Mouse (Mus musculus): ENCODE measurements around the gene Tmcc1.

Gene Tmcc1

DNA sequence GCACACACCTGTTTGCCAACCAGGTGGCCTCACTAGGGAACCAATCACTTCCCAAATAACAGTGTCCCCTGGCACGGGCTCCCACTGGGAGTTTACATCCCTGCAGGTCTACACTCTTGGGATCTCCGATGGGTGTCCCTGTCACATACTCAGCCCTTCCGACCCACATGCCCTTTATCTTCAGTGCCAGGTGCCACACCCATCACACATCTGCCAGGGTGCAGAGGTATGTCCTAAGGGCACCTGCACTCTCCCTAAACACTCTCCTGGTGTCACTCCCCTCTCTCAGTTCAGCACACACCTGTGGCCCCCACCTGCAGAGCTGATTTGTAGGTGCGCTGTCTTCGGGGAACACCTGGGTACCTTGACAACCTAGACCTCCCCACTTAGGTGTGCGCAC, 200.3 kb downstream of the Tmcc1 start:
- no peak for DNase-seq (ENCODE audit: low spot score)

DNA sequence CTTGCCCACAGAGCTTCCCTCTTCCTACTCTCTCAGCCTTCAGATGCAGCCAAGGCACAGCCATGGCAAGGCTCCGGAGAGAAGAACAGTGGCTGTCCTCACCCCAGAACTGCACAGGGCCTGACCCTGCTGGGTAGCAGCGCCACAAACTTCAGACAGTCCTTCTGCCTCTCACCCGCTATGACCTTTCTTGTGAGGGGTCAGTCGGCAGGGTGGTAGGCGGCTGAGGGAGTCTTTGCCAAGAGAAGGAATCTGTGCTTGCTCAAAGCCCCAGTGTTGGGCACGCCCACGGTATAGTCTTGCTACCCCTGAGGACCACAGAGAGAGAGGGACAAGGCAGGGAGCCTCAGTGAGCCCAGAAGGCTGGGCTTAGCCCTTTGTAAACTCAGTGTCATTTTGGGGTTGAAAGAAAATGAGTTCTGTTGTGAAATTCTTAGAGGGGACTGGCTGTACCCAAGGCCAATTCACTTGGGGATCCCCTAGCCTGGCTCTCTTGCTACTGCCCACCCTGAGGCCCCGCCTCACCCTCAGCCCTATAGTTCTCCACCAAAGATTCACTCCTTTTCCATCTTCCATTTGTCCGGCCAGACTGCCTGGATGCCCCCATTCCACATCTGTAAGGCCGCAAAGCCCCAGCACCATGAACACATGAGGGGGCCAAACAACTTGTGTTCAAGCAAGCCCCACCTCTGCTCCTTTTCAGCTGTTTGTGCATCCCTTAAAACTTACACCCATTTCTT, 201.2 kb downstream of the Tmcc1 start:
- DNase-seq (ENCODE audit: low spot score): no peak

DNA sequence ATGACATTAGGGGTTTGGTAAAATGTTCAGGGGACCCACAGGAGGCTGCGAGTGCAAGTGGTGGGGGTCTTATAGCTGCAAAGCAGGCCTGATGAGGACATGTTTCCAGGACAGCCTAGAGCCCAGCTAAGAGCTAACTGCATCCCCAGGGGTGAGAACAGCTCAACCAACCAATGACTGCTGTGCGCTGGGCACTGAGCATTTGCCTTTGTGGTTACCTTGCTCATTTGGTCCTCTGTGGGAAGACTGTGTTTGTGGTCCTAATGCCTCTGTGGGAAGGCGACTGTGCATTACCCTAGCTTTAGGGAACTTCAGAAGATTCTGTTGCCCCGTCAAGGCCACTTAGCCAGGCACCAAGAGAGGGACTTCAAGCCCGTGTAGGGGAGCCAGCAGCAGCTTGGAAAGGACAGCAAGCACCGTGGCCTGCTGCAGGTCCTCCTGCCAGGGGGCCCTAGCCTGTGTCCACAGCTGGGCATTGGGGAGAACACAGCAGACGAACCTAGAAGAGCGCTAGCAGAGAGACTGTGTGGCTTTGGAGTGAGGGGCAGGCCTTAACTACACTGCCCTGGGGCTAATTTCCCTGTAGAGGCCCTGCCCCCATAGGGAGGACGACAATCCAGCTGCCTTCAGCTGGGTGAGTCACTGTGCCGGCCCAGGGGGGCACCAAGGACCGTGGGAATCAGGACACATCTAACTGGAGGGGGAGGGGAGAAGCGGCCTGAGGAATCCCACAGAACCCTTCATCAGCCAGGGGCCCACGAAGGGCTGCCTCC, 202.0 kb downstream of the Tmcc1 start:
- no peak for DNase-seq (ENCODE audit: low spot score)

DNA sequence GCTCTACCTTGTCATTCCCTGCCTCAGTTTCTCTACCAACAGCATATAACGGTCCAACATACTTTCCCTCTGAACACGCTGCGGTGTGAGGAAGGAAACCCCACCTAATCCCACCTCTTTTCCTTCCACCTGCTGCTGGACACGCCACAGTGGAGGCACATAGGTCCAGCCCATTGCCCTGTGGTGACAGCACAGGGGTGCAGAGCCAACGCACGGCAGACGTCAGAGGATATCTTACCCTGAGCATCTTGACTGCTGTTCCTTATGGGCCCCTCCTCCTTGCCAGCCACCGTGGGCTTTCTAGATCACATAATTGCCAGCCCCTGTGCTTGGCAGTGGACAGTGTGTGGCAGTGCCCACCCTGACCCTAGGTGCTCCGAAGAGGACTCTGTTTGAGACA, 202.8 kb downstream of the Tmcc1 start:
- no peak for DNase-seq (ENCODE audit: low spot score)

DNA sequence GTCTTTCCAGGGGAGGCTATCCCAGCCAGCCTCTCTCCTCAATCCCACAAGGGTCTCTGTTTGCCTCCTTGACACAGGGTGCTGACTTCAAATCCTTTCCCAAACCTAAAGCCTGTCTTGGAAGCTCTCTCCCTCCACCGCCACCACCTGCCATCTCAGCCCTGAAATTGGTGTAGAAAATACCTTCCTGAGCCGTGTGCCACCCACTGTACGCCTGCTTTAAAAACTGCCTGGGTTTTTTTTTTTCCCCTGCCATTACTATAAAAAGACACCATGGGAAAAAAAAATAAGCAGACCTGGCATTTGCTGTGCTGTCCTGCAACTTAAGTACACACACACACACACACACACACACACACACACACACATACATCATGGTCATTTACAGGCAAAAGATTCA, 203.2 kb downstream of the Tmcc1 start:
- no peak for DNase-seq (ENCODE audit: low spot score)

DNA sequence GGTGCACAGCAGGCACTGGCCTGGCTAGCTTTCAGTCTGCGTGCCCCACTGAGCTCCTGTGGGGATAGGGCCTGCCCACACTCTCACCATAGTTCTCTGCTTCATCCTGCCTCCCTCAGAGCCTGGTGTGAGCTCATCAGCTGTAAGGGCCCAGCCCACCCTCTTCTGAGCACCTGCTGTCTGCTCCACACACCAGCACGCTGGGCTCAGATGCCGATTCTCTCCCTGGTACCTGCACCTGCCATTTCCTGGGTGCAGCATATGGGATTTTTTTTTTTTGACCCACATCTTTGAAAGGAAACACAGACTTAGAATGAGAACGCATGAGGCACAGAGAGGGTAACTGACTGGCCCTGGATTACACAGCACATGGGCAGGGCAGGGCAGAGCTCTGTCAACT, 203.7 kb downstream of the Tmcc1 start:
- DNase-seq (ENCODE audit: low spot score): no peak

DNA sequence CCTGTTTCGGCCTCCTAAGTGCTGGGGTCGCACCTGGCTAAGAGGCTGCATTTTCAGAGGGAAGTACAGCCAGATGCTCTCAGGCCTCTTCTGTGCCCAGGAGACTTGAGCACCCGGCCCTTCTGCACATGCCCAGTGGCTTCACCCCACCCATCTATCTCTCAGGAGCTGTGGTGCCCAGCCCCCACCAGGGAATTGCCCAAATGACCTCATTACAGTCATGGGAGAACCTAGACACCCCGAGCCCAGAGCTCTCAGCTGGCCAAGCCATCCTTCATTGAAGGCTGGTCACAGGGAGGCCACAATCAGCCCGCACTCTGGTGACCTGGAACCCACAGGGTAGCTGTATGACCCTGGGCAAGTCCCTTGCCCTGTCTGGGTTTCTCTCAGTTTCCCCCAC, 204.3 kb downstream of the Tmcc1 start:
- no peak for DNase-seq (ENCODE audit: low spot score)

DNA sequence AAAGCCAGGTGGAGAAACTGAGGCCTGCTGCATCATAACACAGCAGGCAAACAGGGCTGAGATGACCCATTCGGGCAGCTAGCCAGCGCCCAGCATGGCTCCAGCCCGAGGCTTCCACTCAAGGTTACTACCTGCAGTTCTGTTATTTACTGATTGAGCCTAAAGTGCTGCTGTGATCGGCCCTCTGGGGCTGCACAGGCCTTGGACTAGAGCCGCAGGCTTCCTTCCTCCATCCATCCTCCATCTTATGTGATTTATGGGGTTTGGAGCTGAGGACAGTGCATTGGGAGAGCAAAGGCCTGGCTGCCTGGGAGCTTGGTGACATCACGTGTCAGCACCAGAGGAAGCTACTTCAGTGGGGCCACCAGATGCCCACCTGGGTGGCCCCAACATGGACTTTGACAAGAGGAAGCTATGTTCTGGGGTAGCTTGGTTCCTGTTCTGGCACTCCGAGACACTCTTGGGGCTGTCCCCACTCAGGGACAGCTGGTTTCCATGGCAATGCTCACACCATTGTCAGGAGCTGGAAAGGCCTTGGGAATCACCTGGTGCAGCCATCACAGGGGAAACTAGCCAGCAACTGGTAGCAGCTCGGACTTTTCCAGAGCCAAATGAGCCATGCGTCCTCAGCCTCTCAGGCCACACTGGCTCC, 206.1 kb downstream of the Tmcc1 start:
- DNase-seq (ENCODE audit: low spot score): no peak

DNA sequence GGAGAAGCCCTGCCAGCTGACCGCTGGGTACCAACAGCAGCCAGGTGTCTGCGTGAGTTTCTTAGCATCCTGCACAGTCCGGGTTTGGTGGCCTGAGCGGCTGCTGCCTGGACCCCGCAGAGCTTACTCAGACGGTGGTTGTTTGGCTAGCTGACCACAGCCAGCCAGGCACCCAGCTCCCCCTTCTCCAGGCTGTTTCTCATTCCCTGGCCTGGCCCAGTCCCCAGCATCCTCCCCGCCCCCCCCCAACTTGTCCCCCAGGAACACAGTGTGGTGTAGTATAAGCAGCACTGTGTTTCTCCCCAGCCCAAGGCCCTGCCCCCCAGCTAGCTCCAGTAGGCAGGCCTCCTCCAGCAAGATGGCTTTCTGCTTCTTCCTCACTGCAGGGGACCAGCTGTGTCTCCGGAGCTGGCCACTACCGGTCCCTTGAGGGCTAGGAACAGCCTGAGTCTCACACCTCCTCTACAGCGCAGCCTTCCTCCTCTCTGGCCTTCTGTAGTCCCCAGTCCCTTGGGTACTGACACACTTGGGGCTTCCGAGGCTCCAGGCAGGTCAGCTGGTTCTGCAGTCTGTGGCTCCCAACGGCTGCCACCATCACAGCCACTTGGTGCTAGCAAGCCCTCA, 206.7 kb downstream of the Tmcc1 start:
- DNase-seq (ENCODE audit: low spot score): no peak

DNA sequence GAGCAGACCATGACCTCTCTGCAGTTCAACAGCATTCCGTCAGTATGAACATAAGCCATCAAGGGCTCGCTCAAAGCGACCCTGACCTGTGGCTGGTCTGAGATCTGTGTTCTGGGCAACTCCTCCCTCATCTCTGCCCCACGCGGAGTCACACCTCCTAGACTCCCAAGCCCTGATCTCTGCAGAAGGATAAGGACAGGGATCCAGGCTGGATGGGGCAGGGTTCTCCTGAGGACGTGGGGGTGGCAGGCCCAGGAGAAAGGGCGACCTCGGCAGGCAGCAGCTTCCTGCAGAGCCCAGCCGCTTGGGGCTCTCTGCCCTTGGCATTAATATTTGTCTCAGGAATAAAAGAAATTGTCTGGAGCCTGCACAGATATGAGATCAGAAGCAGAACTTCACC, 207.7 kb downstream of the Tmcc1 start:
- no peak for DNase-seq (ENCODE audit: low spot score)

DNA sequence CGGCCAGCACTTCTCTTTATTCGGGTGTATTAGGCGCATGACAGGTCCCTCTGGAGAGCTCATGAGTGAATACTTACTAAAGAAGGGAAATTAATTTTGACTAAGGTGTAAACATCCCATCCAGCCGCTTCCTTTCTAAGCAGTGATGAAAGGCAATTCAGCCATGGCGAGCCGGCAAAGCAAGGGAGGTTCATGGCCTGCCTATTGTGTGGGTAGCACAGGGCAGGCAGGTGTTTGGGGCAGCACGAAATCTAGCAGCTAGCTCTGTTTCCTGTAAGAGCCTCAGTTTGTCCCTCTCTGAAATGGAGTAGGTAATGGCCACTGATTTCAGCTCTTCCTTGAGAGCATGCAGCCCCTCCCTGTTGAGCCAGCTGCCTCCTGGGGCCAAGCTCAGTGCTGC, 208.7 kb downstream of the Tmcc1 start:
- no peak for DNase-seq (ENCODE audit: low spot score)

DNA sequence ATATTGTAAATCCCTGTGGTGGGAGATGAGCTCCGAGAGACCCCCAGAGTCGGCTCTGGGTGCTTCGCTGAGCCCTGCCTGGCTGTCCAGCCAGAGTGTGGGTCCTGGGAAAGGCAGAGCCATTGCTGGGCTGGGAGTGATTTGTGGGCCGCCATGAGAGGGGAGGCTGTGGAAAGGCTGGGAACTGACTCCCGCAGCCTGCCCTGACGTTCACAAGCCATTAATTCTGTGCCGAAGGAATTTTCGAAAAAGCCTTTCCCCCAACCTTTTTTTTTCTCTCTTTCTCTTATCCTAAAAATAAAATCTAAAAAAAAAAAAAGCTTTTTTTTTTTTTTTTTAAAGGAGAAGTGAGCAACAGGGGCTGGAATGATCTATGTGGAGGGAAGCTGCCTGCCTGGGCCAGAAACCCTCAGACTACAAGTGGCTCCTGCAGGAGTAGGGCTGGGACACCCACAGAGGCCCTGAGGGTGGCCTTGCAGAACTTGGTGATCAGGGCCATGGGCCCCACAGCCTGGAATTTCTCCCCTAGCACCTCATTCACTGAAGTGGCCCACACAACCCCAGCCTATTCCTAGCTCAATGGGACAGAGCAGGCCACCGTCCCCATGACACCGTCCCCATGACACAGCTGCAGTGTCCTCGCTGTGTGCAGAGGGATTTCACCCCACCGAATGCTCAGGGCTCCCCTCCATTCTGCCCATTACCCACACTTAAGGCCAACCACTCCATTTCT, 209.8 kb downstream of the Tmcc1 start:
- DNase-seq (ENCODE audit: low spot score): no peak

DNA sequence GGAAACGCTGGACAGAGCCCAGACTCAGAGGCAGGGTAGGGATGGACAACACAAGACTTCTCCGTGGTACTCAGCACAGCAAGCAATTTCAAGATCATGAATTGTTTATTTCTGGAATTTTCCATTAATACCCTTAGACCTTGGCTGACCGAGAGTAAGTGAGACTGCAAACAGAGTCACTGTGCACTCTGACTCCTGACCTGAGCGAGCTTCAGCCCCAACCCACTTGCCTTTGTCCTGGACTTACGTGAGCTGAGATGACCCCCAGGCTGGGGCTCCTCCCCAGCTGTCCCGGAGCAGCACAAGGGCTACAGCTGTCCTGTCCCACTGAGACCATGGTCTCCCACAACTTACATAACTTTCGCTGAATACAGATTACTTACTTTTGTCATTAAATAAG, 210.4 kb downstream of the Tmcc1 start:
- DNase-seq (ENCODE audit: low spot score): no peak

DNA sequence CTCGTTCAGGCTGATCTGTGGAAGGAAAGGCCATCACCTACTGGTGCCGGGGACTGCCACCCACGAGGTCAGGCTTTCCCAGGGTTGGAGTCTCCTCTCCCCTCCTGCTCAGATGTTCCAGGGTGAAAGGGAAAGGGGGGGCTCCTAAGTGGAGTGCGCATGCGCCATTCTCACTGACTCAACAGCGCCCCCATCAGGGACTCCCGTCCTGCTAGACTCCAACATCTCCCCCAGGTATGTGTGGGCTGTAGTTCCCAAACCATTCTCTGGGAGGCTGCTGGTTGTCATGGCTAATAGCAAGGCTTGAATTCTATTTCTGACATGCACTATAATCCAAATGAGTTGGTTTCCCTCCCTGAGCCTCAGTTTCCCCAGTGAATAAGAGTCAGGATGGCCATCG, 214.7 kb downstream of the Tmcc1 start:
- DNase-seq (ENCODE audit: low spot score): no peak

DNA sequence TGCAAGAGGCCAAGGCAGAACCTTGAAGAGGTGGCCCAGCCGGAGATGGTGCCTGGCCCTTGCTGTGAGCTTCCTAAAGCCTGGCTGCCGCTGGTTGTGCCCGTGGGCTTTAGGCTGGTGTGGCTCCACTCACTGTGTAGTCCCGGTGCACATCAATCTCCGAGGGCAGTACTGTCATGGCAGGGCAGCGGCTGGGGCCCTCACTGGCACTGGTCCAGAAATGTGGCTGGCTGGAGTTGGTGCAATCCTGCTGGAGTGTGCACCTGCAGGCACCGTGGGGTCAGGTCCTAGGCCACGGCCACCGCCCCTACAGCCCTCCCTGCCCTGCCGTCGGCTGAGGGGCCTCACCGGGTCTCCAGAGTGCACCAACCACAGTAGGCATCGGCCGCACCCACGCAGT, 215.5 kb downstream of the Tmcc1 start:
- DNase-seq (ENCODE audit: low spot score): no peak

DNA sequence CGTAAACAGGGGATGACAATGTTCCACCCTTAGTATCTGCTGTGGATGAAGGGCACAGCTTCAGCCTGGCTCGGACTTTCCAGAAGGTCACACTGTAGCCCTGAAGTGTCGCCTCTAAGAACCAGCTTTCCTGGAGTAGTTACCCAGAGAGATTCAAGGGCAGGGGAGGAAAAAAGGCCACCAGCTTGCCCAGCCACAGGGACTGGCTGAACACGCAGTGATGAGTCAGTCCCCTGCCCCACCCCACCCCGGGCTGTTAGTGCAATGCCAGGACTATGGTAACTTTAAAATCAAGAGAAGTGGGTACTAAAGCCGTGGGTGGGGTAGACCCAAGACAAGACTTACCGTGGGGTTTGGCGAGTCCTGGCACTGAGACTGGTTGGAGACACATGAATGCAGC, 217.7 kb downstream of the Tmcc1 start:
- DNase-seq (ENCODE audit: low spot score): no peak

DNA sequence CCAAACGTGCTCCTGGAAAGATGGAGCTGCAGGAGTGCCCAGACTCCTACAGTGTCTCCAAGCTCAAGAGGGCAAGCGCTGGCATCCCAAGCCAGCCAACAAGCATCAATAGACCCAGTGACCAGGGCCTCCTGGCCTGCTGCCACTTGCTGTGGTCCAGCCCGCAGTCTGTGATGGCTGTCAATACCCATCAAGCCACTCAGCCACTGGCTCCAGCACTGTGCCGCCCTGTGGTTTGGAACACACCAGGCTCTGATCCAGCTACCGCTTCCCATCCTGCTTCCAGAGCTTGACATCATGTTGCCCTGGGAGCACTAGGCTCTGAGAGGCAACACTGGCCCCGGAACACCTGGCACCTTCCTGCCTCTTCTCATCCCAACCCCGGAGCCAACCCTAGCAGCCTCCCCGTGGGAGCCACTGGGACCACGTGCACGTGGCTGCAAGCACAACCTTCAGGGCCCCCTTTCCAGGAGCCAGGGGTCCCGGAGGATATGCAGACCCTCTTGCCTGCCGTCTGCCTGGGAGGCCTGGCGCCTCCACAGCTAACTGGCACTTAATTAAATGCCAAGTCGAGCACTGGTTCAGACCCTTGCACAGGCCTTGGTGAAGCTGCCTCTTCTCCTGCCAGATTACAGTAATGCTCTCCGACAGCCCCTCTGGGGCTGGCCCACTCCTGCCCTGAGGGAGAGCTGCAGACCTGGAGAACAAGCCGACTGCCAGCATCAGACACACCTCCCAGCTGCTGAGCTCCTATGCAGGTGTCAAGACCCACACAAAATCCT, 219.2 kb downstream of the Tmcc1 start:
- DNase-seq (ENCODE audit: low spot score): no peak

DNA sequence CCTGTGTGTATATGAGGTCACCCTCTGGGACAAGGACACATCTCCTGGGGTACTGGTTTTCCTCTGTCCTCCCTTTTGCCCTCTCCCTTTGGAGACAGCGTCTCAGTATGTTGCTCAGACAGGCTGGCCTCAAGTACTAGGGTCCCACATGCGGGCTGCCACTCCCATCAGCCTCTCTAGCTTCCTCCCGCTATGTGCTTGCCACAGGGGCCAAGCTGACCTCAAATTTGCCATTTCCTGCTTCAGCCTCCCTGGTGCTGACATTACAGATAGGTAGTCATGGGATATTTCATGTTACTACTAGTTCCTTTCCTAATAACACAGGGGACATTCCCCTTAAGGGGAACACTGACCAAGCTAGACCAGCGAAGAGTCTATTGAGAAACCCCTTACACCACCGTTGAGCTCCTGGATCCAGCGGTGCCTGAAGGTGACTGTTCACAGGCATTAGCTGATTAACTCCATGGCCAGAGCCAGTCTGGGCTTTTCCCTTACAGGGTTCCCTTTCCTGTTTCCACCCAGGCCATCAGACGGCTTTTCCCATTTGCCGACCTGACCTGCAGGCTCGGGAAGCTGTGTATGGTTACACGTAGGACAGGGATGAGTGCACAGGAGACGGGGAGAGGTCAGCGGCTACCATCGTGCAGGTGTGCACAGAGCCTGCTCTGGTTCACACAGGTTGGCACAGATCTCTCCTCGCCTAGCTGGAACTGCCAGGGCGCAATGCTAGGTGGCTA, 220.0 kb downstream of the Tmcc1 start:
- no peak for DNase-seq (ENCODE audit: low spot score)

DNA sequence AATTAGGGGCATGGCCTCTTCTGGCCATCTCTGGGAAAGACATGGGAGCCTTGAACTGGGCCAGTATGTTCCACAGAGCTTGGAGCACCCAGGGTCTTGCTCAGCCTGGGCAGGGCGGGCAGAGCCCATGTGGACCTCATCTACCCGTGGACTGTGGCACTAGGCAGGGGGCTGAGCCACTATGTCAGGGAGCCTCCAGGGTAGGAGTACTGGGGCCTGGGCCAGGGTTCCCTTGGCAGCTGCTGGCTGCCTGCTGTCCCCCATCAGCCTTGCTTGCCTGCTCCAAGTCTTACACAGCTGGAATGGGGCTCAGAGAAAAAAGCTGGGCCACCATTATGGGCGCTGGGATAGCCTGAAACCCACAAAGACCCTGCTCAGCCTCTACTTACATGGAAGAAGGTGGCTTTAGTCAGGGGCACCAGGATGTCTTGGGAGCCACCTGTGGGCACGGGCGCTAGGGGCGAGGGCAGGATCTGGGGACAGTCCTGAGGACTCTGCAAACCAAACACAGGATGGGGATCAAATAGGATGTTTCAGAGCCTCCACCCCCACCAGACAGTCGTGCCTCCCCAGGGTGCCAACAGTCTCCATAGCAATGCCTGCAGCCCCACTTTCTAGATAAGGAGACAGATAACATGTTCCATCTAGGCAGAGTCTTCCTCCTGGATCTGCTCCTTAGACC, 221.1 kb downstream of the Tmcc1 start:
- no peak for DNase-seq (ENCODE audit: low spot score)
